Mouse (Mus musculus): ENCODE results near the gene Gm20388.
A peak's percentile ranks its signal among the peaks of the same experiment; 100 is the strongest.

- peak; percentile 22; the same call in 1 of the 2 replicates for TF ChIP-seq CTCF (IDR thresholded peaks at IDR 0.05; ENCODE audit: control insufficient read depth, insufficient read depth, low read length)
- no peak for TF ChIP-seq POLR2A (IDR thresholded peaks at IDR 0.05; ENCODE audit: borderline replicate concordance, control insufficient read depth, low read depth, low read length)
Observed at GRCm38 (mm10) chr8:120247618-120248017, 337.0 kb downstream of the Gm20388 start.

Measured in bone marrow, adult 2 months (tissue).